Mouse (Mus musculus): Measurements from ENCODE around the gene Cxcr1. TPM values are rescaled to one million over a fixed set of nuclear protein-coding genes. Genes with fewer than 3 reads are reported as not detected.
A peak's percentile ranks its signal among the peaks of the same experiment; 100 is the strongest.
"Not testable (repeated sequence)": the region's sequence is repeated elsewhere in the genome, so short reads cannot be mapped to it uniquely, and the experiment has no call there.

Cxcr1 gene
- total RNA-seq, 2 experiments from 2014 or later: not detected

DNA sequence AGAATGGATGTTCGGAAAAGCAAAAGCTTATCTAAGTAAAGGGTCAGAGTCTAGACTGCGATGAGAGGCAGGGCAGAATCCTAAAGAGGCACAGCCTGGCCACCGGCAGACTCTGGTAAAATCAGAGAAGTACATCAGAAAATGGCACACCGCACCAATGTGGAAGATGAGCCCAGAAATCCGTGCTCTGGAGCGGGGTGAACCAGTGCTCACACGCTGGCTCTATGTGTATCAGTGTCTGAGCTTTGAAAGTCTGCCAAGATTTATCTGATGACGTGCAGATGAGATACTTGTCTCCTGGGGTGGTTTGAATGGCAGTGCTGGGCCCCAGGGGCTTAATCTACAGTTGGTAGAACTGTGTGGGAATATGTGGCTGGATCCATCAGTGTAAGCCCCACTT is 4.6 kb upstream of the Cxcr1 start:
- DNase-seq (ENCODE audit: low spot score in 2 of 2): no peak
- intact Hi-C loops (cut with DNase I): no loop called here

DNA sequence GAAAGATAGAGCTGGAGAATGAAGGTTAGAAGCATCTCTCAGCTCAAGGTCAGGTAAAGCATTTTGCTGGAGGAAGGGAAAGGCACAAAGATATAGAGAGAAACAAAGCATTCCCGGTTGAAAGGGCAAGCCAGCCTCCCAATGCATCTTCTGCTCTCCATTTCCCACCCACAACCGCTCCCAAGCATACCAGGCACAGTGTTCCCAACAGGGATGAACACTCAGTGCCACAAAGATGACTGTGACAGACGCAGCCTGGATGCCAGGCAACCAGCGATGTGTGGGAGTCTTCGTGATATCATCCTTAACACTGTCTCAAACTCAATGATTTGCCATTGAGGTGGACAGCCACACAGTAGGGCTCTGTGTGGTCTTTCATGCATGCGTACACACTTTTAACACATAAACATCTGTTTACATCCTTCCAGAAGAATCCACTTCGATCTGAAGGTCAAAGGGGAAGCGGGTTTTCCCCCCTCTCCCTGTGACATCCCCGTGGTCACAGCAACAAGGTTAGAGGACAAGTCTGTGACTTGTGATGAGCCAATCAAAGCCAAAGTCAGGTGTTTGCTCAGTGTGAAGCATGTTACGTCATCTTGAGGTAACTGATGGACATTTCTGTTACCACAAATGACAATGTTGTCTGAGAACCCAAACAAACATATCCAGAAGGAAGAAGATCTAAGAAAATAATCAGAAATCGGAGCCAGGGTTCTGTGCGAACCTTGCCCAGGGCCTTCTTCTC is 3.5 kb upstream of the Cxcr1 start:
- intact Hi-C loops (cut with DNase I): loop anchor here (2.0 kb wide), 1 partner anchor 295 kb away; no protein-coding TSS in a partner anchor
- DNase-seq (ENCODE audit: low spot score in 2 of 2): peak; percentile 62 to 78

DNA sequence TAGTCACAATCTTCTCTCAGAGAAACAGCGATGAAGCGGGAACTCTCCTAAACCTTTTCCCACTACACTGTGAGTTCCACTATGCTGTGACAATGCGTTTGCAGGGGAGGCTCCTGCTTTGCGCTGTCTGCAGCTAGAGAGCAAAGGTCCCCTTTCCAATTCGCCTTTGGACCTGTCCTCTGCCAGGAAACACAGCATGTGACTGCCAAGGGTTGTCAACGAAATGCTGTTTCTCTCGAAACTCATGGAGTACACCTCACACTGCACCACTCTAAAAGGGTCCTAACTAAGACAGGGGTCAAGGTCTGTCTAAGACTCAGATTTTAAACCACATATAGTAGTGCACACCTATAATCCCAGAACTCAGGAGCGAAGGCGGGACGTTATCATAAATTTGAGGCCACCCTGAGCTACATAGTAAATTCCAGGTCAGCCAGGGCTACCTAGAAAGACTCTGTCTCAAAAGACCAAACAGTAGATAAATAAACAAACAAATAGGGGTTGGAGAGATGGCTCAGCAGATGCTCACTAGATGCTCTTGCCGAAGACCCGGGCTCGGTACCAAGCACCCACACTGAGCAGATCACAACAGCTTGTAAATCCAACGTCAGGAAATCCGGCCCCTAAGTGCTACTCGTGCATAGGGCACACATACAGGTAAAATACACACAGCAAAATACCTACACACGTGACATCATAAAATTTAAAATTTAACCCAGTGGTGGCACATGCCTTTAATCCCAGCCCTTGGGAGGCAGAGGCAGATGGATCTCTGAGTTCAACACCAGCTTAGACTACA is 2.4 kb upstream of the Cxcr1 start:
- no peak for DNase-seq (ENCODE audit: low spot score in 2 of 2)
- intact Hi-C loops (cut with DNase I): loop anchor here (2.0 kb wide), 1 partner anchor 294 kb away; no protein-coding TSS in a partner anchor

DNA sequence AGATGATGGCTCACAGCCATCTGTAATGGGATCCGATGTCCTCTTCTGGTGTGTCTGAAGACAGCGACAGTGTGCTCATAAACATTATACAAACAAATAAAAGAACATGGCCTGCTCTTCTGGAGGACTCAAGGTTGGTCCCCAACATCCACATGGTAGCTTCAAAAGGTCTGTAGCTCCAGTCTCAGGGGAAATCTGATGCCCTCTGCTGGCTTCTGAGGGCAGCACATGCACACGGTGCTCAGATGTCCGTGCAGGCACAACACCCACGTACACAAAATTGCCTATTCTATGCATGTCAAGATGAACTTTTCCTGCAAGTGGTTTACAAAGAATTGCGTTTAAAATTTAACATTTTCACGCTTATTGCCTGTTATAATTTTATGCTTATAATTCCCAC is 1.5 kb upstream of the Cxcr1 start:
- intact Hi-C loops (cut with DNase I): loop anchor here (2.0 kb wide), 1 partner anchor 293 kb away; no protein-coding TSS in a partner anchor
- no peak for DNase-seq (ENCODE audit: low spot score in 2 of 2)

DNA sequence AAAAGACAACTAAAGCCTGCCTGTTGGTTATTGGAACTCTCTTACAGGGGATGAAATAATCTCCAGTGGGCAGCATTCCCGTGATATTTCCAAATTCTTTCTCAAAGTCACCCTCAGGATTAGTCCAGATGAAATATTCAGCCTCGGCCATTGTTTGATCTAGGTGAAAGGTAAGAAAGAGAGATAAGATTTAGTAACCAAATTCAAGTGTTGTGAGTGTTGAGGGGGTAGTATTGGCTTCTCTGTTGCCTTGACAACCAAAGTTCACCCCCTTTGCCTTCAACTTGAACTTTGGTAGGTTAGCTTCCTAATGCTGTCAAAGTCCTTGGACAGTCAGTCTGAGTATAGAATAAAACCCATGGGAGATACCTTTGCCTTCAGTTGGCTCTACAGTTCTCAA is 1.7 kb downstream of the Cxcr1 start:
- no peak for DNase-seq (ENCODE audit: low spot score in 2 of 2)
- intact Hi-C loops (cut with DNase I): no loop called here

DNA sequence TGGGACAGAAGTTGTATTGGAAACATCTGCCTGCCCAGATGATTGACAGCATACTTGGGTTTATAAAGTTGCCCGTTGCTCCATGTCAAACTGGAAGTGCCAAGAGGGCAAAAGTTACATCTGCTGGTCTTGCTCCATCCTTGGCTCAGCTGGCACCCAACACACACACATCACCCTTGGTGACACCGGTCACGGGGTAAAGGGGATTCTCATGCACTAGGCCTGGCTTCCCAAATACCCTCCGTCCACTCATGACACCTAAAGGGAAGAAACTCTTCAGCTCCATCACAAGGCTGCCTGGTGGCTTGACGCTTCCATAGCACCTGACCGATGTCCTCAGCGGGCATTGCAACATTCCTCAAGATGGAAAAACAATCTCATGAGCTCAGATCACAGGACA is 4.0 kb downstream of the Cxcr1 start:
- no peak for DNase-seq (ENCODE audit: low spot score in 2 of 2)
- intact Hi-C loops (cut with DNase I): no loop called here

DNA sequence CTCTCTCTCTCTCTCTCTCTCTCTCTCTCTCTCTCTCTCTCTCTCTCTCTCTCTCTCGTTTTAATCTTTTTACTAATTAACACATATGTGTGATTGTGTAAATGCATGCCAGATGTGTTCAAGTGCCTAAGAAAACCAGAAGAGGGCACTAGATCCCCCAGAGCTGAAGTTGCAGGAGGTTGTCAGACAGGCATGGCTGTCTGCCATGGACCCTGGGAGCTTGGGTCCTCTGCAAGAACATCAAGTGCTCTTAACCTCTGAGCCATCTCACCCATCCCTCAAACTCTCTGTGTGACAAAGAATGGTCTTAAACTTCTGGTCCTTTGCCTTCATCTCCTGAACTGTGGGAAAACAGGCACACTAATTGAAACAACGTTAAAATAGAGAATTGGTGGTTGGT is 11.4 kb downstream of the Cxcr1 start:
- intact Hi-C loops (cut with DNase I): no loop called here
- no peak for DNase-seq (ENCODE audit: low spot score in 2 of 2)

DNA sequence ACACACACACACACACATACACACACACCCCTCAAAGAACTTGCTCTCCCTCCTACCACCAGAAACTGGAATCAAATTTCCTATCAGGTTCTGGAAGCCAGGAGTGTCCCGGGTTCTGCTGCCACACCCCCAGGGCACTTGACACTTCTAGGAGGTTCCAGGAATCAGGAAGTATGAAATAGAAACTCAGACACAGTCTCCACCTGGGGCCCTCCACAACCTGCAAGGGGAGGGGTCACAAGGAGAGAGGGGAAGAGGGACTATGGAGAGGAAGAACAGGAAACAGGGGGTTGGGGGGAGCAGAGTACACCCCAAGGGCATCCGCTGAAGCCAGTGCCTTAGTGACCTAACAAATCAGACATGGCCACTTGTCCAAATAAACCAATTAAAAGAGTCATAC is 13.0 kb downstream of the Cxcr1 start:
- intact Hi-C loops (cut with DNase I): no loop called here
- no peak for DNase-seq (ENCODE audit: low spot score in 2 of 2)

DNA sequence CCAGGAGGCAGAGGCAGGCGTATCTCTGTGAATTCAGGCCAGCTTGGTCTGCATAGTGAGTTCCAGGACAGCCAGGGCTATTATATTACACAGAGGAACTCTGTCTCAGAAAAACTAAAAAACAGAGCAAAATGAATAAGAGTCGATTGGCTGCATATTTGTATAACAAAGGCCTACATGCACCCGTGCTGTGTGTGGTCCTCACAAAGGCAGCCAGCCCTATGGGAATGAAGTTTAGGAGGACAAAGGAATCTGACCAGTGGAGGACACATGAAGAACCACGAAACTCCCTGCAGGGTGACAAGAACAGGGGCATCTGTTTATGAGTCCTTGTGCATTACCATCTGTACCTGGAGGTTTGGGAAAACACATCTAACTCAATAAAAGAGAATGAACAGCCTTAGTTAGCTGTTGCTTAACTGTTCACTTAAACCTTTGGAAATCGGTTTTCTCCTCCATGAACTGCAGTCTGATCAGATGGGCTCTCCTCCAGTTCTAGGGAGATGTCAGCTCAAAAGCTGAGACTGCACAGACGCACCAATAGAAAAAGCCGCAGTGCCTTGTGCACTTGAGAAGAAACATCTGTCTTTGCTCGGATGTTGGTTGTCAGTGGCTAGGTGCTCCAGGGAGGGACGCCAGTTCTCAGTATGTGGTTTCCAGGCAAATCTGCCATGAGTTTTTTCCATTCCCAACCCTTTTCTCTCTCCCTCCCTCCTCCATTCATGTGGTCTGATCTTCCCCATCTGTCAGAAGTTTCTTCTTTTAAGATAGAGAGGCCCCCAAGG is 14.6 kb downstream of the Cxcr1 start:
- intact Hi-C loops (cut with DNase I): no loop called here
- DNase-seq (ENCODE audit: low spot score in 2 of 2): no peak

DNA sequence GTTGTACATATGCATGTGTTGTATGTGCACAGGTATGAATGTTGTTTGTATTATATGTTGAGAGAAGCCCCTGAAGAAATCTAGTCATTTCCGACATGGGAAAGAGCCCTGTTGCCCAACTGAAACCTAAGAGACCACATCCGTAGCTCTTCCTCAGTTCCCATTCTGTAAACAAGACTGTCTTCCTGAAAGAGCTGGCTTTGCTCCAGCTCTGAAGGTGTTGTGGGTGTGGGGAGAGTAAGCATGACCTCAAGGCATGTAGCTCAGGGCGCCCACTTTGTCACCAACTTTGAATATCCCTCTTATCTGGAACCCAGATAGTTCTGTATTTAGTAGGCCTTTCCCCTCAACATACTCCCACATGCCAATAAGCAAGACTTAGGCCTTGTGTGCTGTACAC is 15.8 kb downstream of the Cxcr1 start:
- no peak for DNase-seq (ENCODE audit: low spot score in 2 of 2)
- intact Hi-C loops (cut with DNase I): no loop called here

DNA sequence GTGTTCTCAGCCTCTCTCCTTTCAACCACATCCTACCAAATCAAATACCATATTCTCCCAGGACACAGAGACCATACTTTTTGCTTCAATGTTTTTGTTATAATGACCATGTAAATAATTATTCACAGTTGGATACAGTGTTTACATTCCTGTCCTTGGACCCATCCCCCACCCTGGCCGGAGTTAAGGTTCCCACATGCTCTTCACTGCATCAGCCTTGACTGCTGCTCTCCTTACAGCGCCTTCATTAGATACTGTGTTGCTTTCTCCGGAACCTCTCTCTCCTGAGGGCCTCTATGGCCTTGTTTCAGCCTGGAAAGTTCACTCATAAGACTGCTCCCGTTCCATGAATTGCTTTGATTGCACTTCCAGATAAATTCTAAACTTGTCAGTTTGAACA is 18.7 kb downstream of the Cxcr1 start:
- intact Hi-C loops (cut with DNase I): no loop called here
- no peak for DNase-seq (ENCODE audit: low spot score in 2 of 2)

DNA sequence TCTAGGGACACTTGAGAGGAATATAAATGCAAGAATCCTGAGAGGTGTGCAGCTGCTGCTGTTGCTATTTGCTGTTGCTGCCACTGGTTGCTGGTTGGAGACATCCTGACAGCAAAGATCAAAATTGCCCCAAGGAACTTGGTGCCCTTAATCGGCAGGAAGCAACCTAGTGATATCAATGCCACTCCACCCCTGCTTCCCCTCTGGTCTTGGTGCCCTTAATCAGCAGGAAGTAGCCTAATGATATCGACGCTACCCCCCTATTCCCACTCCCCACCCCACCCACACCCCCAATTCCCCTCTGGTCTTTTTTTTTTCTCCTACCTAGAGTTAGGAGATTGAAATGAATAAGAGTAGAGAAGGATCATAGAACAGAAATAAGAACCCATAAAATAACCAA is 21.7 kb downstream of the Cxcr1 start:
- intact Hi-C loops (cut with DNase I): no loop called here

DNA sequence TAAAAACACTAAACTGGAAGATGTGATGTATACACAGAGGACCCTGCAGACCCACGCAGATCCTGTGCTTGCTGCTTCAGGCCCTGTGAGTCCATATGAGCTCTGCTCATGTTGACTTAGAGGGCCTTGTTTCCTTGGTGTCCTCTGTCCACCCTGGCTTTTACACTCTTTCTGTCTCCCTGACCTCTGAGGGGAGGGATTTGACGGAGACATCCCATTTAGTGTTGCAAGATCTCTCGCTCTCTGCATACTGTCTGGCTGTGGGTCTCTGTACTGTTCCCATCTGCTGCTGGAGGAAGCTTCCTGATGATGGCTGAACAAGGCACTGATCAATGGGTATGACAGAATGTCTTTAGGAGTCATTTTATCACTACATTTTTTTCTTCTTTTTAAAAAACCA is 24.7 kb downstream of the Cxcr1 start:
- no peak for DNase-seq (ENCODE audit: low spot score in 2 of 2)

More for the DNA sequence above, 21.7 kb downstream of the Cxcr1 start:
- no peak for DNase-seq (ENCODE audit: low spot score in 2 of 2)

DNA sequence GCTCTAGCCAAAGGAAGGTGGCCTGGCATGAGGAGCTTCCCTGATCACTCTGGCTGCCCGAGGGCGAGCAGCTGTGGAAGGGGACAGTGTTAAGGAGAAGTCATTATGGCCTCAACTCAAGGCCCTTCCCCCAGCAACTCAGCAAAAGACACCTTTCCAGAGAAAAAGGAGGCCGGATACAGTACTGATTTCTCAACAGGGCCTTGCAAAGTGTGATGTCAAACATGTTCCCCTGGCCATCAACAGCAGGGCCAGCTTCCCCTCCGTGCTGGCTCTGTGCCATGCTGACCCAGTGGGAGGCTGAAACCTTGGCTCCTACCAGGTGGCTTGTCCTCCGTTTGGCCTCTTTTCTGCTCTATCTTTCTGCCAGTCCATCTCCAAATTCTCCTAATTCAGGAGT is 27.3 kb downstream of the Cxcr1 start:
- intact Hi-C loops (cut with DNase I): no loop called here
- DNase-seq (ENCODE audit: low spot score in 2 of 2): no peak

More for the DNA sequence above, 24.7 kb downstream of the Cxcr1 start:
- intact Hi-C loops (cut with DNase I): no loop called here

DNA sequence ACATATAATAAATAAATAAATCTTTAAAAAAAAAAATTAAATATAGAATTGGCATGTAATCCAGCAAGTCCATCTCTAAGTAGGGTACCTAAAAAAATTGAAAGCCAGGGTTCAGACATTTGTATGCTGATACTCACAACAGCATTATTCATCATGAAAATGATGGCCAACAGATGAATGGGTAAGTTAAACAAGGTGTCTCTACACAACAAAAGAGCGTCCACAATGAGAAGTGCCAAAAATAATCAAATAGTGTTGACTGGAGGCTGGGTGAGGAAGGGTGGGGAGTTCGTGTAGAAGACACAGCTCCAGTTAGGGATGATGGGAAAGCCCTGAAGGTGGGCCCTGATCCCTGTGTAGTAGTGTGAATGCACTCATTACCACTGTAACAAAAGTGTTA is 34.4 kb downstream of the Cxcr1 start:
- intact Hi-C loops (cut with DNase I): no loop called here
- DNase-seq (ENCODE audit: low spot score in 2 of 2): no peak

DNA sequence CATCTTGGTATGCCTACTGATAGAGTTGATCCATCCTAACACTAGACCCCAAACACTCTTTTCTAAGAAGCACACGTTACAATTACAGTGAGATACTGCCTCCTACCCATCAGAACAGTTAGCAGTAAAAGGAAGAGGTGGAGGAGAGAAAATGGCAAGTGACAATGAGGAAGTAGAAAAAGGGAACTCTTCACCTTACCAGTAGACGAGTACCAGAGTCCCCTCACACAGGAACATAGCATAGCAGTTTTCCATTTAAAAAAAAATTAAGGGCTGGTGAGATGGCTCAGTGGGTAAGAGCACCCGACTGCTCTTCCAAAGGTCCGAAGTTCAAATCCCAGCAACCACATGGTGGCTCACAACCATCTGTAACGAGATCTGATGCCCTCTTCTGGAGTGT is 34.8 kb downstream of the Cxcr1 start:
- intact Hi-C loops (cut with DNase I); DNase-seq (ENCODE audit: low spot score in 2 of 2): not testable (repeated sequence)

DNA sequence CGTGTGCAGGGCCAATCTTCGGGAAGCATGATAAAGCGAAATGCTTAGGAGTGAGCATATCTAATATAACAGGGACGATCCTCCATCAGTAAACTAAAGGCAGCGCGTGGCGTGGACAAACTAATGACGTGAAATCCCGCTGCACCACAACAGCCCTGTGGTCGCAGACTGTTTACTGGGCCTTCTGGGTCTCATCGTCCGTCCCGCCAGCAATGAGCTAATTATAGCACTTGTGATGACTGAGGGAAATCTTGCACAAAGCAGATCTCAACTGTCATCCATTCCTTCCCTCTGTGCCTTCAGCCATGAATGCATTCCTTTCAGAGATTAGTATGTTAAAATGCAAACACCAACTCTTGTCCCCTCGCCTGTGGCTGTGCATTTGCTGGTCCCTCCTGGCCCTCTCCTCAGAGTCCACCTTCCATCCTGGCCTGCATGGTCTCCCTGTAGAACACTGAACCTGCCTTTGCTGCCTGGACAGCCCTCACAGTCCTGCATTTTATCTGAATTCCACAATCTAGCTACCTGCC is 38.0 kb downstream of the Cxcr1 start:
- no peak for DNase-seq (ENCODE audit: low spot score in 2 of 2)
- intact Hi-C loops (cut with DNase I): no loop called here

DNA sequence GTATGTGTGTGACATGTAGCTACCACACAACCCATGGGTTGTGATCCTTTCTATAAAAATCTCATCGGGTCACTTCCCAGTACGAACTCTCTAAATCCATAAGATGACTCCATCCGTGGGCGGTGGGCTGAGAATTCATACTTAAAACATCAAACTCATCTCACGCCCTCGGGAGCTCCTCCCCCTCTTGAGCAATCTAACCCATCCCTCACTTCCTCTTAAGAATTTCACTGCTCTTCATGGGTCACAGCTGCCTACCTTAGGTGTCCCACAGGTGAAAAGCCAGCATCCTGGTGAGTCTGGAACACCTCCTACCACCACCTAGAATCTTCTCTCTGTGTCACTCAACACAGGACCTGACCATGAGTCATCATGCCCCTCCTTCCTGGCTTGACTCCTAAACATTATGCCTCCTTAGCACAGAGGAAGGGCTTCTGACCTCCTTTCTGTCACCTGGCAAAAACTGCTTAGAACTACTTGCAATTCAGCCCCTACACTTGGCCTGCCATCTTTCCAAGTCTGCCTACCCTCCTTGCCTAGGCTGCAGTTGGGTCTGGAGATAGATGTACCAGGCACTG is 38.9 kb downstream of the Cxcr1 start:
- DNase-seq (ENCODE audit: low spot score in 2 of 2): no peak
- intact Hi-C loops (cut with DNase I): no loop called here

DNA sequence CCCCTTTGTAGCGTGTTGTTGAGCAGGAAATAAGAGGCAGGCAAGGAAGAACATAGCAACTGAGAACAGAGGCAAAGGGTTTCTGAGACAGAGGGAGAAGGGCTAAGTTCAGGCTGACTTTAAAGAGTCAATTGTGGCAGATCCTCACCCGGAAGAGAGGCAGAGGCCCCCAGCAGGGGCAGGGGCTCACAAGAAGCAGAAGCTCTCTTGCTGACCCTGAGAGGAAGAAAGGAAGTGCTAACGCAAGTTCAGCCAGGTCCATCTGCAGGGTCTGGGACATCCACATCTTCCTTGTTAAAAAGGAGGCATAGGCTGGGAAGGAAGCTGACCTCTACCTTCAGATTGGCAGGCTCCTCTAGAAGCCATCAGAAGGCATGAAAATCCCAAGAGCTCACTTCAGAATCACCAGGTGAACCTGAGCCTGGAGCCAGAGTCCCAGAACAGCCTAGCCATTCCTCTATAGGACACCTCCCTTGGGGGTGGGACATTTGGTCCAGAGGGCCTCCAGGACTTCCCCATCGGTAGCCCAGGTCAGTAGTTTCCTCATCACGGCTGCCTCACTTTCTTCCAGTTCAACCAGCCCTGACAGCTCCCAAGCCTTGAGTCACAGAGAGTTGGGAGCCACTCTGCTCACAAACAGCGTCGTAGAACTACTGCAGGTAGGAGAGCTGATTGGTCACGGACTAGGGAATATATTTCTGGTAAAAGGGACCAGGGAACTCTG is 40.8 kb downstream of the Cxcr1 start, which contains the start of gene Cxcr2:
Gene Cxcr2, plus strand, starts transcription at position 529 of the 724 bp plus-strand sequence.
- intact Hi-C loops (cut with DNase I): no loop called here
- DNase-seq (ENCODE audit: low spot score in 2 of 2): no peak
